Mouse (Mus musculus) adipose tissue, adult 10 weeks (tissue): ENCODE results near the gene Mrpl38. TPM values are rescaled to one million over a fixed set of nuclear protein-coding genes. Genes with fewer than 3 reads are reported as not detected.

Experiments used
- polyA plus RNA-seq: library from polyadenylated mRNA; stranded (reverse); fragments of 350-450 nt; fragmentation: Illumina TruSeq; extraction: RNeasy Lipid Tissue Mini Kit (QIAGEN cat#74804); gene quantifications from one replicate; pipeline ENCODE4 v1.2.3, GENCODE M21; 2014; ENCODE audit warnings: low read depth, low replicate concordance

Gene Mrpl38
- polyA plus RNA-seq = 40.8 TPM

DNA sequence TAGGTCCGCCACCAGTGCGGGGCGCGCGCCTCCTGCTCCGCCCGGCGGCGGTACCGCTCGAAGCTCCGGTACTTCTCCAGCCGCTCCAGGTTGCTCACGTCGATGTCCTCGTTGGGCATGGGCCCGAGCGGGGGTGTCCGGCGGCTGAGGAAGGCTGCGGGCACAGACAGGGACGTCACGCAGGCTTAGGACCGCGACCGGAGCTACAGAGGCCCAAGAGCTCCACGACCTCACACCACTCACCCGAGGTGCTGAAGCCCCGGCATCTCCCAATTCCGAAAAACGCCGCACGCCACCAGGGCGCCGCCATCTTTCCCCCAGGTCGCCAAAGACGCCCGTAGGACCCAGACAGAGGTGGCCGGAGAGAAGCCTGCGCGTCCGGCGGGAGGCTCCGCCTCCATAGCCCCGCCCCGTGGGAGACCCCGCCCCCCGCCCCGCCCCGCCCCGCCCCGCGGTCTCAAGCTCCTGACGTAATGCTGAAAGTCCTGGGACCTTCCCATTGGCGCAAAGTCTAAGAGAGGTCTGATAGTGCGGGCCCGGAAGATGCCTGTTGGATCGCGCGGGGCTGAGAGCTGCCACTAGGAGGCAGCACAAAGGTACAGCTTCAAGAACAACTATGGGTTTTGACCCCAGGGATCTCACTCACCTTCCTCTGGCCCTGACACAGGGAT is at the start of gene Mrpl38:
Gene Mrpl38, minus strand, starts transcription at position 401 of the 671 bp plus-strand sequence.

DNA sequence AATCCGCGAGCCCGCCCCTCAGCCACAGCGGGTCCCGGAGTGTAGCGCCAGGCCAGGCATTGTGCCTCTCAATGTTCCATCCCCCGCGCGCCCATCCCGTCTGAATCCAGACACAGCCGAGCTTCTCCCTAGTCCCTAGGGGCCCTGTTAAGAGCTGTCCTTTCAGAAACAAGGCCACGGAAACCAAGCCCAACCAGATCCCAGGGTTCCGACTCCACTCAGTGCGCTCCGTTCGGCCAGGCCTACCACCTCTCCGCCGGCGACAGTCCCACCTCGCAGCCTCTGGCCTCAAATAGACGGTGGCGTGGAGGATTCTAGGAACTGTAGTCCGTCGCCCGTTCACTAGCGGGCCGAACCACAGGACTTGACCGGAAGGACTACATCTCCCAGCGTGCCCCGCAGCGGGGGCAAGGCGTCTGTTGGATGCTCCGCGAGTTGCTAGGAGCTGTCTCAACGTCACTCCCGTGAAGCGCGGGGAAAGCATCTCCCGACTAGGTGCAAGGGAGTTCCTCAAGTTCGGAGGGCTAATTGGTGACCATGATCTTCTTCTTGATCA is 29.3 kb upstream of the Mrpl38 start, which contains the start of gene Fbf1:
Gene Fbf1, minus strand, starts transcription at position 283 of the 556 bp plus-strand sequence.

DNA sequence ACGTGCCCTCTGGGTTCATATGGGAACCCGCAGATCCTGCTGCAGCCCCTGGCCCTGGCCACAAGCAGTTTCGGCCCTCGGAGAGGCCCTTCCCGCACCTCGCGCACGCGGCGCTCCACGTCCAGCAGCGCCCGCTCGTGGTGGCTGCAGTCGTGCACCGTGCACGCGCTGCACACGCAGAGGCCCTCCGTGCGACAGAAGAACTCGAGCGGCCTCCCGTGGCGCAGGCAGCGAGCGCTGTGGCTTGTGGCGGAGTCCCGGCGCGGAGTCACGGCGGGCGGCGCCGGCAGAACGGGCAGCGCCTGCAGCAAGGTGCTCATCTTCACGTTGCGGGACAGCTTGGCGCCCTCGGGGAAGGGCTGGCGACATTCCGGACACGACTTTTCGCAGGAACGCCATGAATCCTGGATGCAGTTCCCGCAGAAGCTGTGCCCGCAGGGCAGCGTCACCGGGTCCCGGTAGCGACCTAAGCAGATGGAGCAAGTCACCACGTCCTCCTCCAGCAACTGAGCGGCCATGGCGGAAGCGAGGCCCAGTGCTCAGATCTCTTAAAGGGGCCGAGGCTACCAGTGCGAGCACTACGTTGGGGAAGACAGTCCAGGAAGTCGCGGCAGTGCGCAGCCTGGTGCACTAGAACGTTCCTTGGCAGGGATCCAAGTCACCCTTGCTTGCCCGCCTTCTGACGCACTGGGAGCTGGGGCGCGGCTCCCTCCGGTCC is 8.0 kb downstream of the Mrpl38 start, which contains the start of gene Trim65:
Gene Trim65, minus strand, starts transcription at position 641 of the 718 bp plus-strand sequence.

DNA sequence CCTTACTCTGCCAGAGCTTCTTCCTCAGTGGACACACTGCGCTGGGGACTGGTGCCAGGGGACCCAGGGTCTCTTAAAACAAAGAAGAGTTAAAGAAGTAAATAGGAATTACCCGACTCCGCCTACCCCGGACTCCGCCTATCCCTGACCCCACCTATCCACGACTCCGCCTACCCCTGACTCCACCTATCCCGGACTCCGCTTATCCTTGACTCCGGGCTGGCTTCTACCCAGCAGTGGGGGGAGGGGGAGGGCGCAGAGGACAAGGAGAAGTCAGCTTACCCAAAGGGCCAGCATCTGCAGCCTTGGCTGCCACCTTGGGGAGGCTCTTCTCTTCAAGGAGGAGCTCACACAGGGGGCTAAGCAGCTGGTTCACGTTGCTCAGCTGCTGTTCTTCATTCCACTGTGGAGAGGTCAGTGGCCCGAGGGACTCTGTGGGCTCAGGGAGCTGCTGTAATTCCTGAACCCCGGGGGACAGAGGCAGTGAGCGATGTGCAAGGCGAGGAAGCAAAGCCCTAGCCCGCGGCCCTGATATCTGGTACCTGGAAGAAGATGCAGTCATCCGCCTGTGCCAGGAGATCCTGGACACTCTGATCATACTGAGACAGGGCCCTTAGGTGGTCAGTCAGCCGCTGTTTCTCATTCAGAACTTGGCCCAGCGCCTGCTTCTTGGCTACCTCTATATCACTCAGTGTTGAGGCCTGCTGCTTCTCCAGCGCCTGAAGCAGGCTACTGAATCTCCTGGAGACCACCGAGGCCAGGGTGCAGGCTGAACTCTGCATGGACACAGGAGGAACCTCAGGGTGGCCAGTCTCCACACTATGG is 11.3 kb downstream of the Mrpl38 start, which contains the start of gene Trim47:
Gene Trim47, minus strand, starts transcription at position 55 of the 825 bp plus-strand sequence.

DNA sequence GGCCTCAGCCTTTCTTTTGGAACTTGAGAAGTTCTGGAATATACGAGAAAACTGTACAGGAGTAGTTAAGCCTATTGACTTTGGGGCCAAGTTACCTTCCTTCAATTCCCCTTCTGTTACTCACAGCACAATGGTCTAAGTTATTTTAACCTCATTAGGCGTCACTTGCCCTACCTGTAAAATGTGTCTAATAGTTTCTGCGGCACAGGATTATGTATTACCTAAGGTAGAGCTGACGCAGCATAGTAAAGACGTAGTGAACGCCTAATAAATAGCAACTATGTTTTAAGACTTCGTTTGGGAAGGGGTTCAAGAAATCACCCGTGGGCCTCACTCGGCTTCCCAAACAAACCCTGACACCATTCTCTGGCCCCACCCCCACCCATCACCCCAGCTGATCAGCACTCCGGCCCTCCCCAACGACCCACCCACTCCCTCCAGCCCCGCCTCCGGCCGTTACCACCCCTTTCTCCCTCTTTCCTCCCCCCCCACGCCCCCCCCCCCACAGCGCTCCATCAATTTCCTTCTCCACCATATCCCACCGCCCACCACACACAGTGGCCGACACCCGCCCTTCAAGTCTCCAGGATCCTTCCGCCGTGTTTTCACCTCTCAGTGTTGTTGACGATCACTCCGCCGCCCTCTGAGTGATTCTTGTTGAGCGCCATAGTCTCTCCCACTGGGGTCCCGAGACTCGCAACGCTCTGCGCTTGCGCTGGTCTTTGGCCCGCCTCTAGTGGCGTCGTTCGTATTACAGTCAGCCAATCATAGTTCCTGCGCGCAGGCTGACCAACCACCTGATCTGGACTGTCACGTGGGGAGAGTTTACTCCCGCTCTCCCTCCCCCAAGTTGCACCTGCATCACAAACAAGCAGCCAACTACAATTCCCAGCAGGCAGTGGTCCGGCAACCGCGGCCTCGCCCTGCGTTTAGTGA is 52.1 kb downstream of the Mrpl38 start, which contains the start of gene Wbp2:
Gene Wbp2, minus strand, starts transcription at position 738 of the 936 bp plus-strand sequence.

Other genes with a start within 250 kb of the Mrpl38 start
- gene Smim5, start 238.9 kb downstream of the Mrpl38 start, polyA plus RNA-seq = 13.8 TPM
- 1.4 TPM for gene Smim6, start 226.9 kb downstream of the Mrpl38 start, polyA plus RNA-seq
- 30.6 TPM for gene Sap30bp, start 205.6 kb downstream of the Mrpl38 start, polyA plus RNA-seq
- gene Recql5, start 205.4 kb downstream of the Mrpl38 start, polyA plus RNA-seq = 22.9 TPM
- gene Itgb4, start 164.2 kb downstream of the Mrpl38 start, polyA plus RNA-seq = 7.7 TPM
- 36.9 TPM for gene Galk1, start 126.1 kb downstream of the Mrpl38 start, polyA plus RNA-seq
- 364 TPM for gene H3f3b, start 110.9 kb downstream of the Mrpl38 start, polyA plus RNA-seq
- 20.0 TPM for gene Unk, start 108.5 kb downstream of the Mrpl38 start, polyA plus RNA-seq
- gene Unc13d, start 60.9 kb downstream of the Mrpl38 start, polyA plus RNA-seq = 1.3 TPM
- gene Wbp2, start 51.9 kb downstream of the Mrpl38 start, polyA plus RNA-seq = 150 TPM
- gene Trim47, start 11.7 kb downstream of the Mrpl38 start, polyA plus RNA-seq = 27.7 TPM
- 6.0 TPM for gene Trim65, start 7.7 kb downstream of the Mrpl38 start, polyA plus RNA-seq
- gene Fbf1, start 29.3 kb upstream of the Mrpl38 start, polyA plus RNA-seq = 39.1 TPM
- gene Ten1, start 60.0 kb upstream of the Mrpl38 start, polyA plus RNA-seq = 46.2 TPM
- 213 TPM for gene Acox1, start 60.2 kb upstream of the Mrpl38 start, polyA plus RNA-seq
- 2.0 TPM for gene Evpl, start 99.2 kb upstream of the Mrpl38 start, polyA plus RNA-seq
- 58.9 TPM for gene Srp68, start 135.3 kb upstream of the Mrpl38 start, polyA plus RNA-seq
- 1.4 TPM for gene Galr2, start 142.1 kb upstream of the Mrpl38 start, polyA plus RNA-seq
- 43.2 TPM for gene Exoc7, start 168.4 kb upstream of the Mrpl38 start, polyA plus RNA-seq
- 16.9 TPM for gene Foxj1, start 196.5 kb upstream of the Mrpl38 start, polyA plus RNA-seq